Mouse (Mus musculus) kidney, adult 9 months (tissue): ENCODE data around the gene Dab2ip.
A peak's percentile ranks its signal among the peaks of the same experiment; 100 is the strongest.

ENCODE experiments used
- DNase-seq: peaks from one replicate; pipeline ENCODE4 v3.0.0; 2022

Gene Dab2ip

GRCm38 (mm10) chr2:35559551-35559835 is 1.4 kb downstream of the Dab2ip start:
- no peak for DNase-seq

GRCm38 (mm10) chr2:35563722-35564121 is 5.7 kb downstream of the Dab2ip start:
- no peak for DNase-seq

DNA sequence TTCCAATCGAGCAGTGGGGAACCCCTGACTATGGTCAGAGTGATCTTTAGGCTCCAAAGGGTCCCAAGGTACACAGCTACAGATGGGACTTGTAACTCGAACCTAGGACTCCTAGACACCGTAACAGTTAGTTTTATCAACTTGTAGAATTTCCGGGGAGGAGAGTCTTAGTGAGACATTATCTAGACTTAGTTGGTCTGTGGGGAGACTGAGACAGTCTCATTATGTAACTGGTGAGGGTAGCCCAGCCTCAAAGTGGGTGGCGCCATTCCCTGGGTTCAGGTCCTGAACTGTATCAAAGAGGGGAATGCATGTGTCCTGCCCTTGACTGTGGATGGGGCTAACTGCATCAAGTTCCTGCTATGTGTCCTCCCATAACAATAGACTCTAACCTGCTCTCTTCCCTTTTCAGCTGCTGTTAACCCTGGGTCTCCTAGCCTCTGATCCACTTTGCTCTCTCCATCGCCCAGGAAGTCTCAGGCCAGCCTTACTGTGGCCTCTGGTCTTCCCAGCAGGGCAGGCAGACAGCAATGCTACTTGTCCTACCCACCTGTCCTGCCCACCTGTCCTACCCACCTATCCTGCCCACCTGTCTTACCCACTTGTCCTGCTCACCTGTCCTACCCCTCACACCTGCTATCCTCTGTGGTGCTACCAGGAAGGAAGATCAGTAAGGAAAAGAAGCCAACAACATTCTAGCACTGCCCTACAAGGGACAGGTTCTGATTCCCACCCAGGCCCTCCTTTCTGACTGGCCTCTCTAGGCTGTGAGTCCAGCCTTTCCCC is 7.2 kb downstream of the Dab2ip start:
- DNase-seq = no peak

DNA sequence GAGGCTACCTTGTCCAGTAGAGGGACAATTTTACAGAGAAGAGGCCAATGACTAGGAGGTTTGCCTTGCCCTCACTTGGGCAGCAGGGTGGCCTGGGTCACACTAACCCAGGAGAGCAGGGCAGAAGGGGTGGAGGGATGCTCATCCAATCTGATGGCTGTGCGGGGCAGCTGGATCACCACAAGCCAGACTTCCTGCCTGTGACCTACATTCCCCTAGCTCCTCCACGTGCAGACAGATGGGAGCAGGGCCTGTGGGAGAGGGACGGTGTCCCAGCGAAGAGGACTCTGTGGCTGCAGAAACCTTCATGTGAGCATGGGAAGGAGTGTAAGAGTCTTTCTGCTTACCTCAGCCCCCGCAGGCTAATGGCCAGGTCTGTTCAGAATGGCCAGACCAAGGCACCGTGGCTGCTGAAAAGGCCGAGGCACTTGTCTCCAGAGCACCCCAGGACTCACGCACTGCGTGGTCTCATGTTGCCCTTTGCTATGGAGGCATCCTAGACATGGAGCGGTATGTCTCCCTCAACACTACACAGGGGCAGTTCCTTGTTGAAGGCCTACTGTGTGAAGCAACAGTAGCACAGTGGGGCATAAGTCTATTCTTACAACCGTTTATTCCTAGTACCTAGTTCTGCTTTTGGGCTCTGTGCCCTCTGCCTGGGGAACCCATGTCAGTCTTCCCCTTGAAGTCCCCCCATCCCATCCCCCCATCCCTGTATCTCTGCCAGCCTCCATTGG is 9.1 kb downstream of the Dab2ip start:
- DNase-seq = no peak

GRCm38 (mm10) chr2:35567694-35568149 is 9.7 kb downstream of the Dab2ip start:
- DNase-seq = no peak

DNA sequence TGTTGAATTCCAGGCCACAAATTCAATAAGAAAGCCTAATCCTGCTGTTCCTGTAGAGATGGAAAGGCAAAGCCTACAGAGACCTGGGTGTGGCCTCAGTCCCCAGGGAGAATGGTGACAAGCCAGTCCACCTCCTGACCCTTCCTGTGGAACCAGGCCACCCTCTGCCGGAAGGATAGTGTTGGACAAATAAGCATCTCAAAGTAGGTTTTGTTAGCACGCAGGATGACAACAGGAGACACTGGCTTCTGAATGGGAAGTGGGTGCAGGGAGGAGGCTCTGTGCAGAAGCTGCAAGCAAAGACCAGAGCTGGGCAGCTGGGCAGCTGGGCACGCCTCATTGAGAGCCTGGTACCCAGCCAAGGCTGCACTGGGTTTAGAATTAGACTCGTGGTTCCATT is 12.7 kb downstream of the Dab2ip start:
- DNase-seq = peak; percentile 59

- no peak for DNase-seq
Measured at GRCm38 (mm10) chr2:35574643-35575042, 16.6 kb downstream of the Dab2ip start.

GRCm38 (mm10) chr2:35576675-35577074 is 18.6 kb downstream of the Dab2ip start:
- DNase-seq = no peak

DNA sequence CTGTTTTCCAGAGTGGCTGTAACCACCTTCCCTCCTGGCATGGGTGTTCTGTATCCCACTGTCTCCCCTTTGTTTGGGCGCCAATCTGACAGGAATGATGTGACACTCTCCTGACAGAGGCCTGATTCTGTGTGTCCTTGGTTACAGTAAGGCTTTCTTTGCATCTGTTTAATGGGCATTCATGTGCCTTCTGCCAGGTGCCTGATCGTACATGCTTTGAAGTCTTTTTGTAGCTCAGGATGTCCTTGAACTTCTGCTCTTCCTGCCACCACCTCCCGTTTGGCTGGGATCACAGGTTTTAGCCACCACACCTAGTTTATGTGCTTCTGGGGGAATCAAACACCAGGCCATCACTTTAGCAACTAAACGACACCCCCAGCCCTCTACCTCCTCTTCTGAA is 22.0 kb downstream of the Dab2ip start:
- no peak for DNase-seq

DNA sequence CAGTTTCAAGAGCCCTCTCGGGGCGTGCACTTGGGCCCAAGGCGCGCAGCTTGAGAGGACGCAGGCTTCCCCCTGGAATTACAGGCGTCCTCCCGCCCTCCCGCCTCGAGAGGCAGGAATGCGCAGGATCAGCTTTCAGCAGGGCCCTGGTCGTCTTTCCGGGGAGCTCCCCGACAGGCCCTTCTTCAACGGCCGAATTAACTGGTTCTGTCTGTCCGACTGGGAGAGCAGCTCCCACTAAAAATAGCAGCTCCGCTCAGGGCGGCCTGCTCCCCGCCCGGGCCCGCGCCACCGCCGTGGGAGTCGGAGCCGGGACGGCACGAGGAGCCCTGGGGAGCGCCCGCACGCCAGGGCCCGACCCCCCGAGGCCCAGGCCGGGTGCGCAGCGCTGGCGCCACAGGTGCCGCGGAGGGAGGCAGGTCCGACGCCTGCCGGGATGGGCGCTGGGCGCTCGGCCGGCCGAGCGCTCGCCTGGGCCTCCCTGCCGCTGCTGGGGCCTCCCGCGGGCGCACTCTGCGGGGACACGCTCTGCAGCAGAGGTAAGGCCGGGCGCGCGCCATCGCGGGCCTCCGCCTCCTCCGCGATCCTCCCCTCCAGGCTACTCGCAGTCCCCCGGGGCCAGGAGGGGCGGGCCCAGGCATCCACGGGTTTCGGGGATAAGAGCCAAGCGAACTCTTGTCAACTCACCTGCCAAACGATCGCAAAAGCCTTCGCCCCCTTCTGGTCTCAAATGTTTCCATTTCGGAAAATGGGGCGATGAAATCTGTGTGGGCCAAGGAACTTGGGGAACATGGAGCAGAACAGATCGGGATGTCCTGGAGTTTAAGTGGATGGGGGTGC is 23.7 kb downstream of the Dab2ip start:
- DNase-seq = peak; percentile 71

GRCm38 (mm10) chr2:35582341-35582941 is 24.4 kb downstream of the Dab2ip start:
- peak; percentile 91 for DNase-seq

GRCm38 (mm10) chr2:35583406-35583805 is 25.3 kb downstream of the Dab2ip start:
- DNase-seq = no peak

DNA sequence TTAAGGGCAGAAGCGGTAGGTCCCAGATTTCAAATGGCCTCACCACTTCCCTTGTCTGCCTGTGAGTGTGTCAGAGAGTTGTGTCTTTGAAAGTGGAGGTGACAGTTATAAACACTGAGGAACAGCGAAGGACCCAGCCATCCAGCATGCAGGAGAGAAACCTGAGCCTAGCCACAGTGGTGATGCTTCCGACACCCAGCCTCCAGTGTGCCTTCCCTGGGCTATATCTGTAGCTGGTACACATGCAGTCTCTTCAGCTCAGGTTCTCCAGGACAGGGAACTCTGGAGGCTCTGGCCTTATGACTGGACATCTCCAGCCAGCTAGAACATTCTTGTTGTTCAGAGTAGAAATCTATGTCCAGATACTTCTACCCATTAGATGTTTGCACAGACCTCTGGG is 25.9 kb downstream of the Dab2ip start:
- no peak for DNase-seq

DNA sequence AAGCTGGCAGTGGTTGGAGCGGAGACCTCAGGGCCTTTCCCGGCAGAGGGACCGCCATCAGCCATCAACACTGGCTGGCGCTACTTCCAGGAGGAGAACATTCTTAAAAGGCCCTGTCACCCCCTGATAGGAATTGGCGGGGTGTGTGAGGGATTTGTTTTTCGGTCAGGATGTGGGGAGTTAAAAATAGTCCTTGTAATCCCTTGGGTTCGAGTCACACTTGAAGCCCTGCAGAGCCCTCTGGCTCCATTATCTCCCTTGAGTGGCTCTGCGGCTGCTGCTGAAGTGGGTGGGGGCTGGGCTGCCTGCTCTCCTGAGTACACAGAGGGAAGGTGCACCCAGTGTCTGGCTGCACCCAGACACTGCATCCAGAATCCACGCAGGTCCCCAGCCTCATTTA is 30.3 kb downstream of the Dab2ip start:
- DNase-seq = peak; percentile 38

- DNase-seq = no peak
Measured at GRCm38 (mm10) chr2:35589385-35589784, 31.3 kb downstream of the Dab2ip start.

GRCm38 (mm10) chr2:35589800-35590199 is 31.7 kb downstream of the Dab2ip start:
- DNase-seq = peak; percentile 92

DNA sequence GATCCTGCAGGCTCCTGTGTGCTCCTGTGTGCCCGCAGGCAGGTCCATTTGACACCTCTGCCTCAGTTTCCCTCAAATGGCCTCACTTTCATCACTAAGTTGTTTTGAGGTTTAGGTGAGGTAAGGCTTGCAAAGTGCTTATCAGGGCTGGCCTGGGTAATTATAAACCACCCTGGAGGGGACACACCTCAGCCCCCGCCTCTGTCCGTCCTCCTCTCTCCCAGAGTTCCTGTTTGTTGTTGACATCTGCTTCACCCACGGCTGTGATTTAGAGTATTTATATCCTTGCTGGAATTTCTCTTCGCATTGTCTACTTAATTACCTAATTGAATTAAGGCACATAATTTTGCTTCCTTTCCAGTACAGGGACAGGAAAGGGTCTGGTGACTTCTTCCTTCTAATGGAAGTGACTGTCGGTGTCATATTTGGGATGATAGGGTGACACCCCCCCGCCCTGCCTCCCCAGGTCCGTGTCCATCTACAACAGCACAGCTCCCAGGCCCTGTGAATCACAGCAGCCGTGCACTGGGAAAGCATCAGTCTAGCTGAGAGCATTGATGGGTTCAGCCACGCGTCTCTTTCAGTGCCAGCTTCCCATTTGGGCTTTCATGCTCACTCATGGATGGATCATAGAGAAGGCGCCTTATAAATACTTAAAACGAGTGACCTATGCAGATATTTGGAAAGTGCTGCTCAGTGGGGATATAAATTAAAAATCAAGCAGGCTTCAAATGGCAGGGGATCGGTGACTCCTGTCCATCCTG is 34.1 kb downstream of the Dab2ip start:
- no peak for DNase-seq

GRCm38 (mm10) chr2:35592725-35593392 is 34.8 kb downstream of the Dab2ip start:
- peak; percentile 90 for DNase-seq

DNA sequence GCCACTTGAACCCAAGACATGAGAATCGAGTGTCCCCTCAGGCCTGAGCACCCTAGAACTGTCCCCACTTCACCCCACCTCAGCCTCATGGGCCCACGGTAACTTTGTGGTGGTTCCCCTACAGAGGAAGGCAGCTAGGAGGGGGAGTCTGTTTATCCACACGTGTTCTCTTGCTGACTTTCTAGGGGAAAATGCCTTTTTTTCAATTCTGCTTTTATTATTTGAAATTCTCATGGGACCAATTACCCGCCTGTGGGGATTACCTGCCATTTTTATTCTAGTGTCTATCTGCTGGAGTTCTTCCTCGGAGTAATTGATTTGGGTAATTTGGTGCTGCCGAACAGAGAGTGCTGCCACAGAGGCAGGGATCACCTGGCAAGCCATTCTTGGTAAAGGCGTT is 35.8 kb downstream of the Dab2ip start:
- DNase-seq = no peak

DNA sequence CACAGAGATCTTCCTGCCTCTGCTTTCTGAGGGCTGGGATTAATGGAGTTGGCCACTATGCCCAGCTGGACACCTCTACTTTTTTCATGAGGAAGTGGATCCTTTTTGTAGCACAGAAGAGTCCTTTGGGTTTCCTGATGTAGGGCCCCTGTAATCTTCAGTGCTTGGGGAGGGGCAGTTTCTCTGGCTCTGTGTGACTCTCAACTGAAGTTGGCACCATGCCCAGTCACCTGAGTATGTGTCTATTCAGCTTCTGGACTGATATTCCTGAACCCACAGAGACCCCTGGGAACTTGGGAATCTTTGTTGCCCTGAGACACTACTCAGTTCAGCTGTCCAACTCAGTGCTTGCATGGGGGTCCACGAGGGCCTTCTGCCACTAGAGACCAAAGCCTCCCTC is 37.0 kb downstream of the Dab2ip start:
- peak; percentile 56 for DNase-seq

DNA sequence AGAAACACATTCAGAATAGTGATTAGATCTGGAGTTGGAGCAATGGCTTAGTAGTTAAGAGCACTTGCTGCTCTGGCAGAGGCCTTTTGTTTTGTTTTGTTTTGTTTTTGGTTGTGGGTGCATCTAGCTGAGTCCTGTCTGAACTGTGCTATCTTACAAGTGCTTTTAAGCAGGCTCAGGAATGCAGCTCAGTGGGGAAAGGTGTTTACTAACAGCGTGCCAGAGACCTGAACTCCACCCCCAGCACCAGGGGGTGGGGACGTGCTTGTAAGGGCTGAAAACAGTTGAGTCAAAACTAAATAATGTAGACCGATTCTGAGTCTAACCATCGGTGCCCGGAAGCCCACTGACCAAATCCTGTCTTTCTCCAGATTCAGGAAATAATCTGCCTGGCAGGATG is 37.7 kb downstream of the Dab2ip start:
- DNase-seq = peak; percentile 63

- no peak for DNase-seq
Measured at GRCm38 (mm10) chr2:35596796-35597195, 38.7 kb downstream of the Dab2ip start.
